Mouse (Mus musculus) stomach, postnatal 0 days (tissue): Measurements from ENCODE around the gene Rptor.

Source experiments
- CTCF ChIP-seq: IDR thresholded peaks from 2 replicates; pipeline ENCODE4 v1.5.1; 2016; ENCODE audit warnings: antibody characterized with exemption, low read depth, mild to moderate bottlenecking, moderate library complexity
- EP300 ChIP-seq: optimal IDR thresholded peaks from 2 replicates; pipeline ENCODE3; 2016; ENCODE audit warnings: antibody characterized with exemption

GRCm38 (mm10) chr11:119788919-119789713 lies 186.4 kb downstream of the Rptor start:
- TF ChIP-seq CTCF (no peak), EP300 (no peak)
